Mouse (Mus musculus): ENCODE data around the gene Tnrc18. TPM values are rescaled to one million over a fixed set of nuclear protein-coding genes. Genes with fewer than 3 reads are reported as not detected.

The Tnrc18 gene
- polyA plus RNA-seq, 1 experiment from 2014 or later: 36.4 TPM

GRCm38 (mm10) chr5:142819385-142820275, 2.2 kb upstream of the Tnrc18 start:
- Histone ChIP-seq H3K27ac (ENCODE audit: low read depth, low read length) (peak overlapping the region; percentile 100), H3K36me3 (ENCODE audit: control insufficient read depth, insufficient read depth, low read length) (no peaks in the 10 kb centered on the region; the same call in 1 of the 2 replicates), H3K9ac (replicated peaks; ENCODE audit: low read depth, low read length) (peak overlapping the region; percentile 99), H3K4me1 (ENCODE audit: control insufficient read depth, insufficient read depth, low read length) (peaks cover 26% of the 10 kb centered on the region), H3K27me3 (ENCODE audit: control insufficient read depth, insufficient read depth, low read length) (peaks cover 4% of the 10 kb centered on the region; the same call in 1 of the 2 replicates), H3K9me3 (ENCODE audit: control insufficient read depth, low read length) (no peaks in the 10 kb centered on the region), H3K4me2 (ENCODE audit: low read depth, low read length) (peak overlapping the region; percentile 98), H3K4me3 (ENCODE audit: low read depth, low read length) (peak overlapping the region; percentile 98)
- peak; percentile 26; the same call in 1 of the 2 replicates for ATAC-seq (ENCODE audit: low read depth)
- 0% methylated on average over 36 of the region's 36 CpGs for WGBS

- Histone ChIP-seq H3K4me2 (ENCODE audit: low read depth, low read length) (peak overlapping the region; percentile 98), H3K9me3 (ENCODE audit: control insufficient read depth, low read length) (no peaks in the 10 kb centered on the region), H3K9ac (replicated peaks; ENCODE audit: low read depth, low read length) (peak overlapping the region; percentile 99), H3K36me3 (ENCODE audit: control insufficient read depth, insufficient read depth, low read length) (peaks cover 2% of the 10 kb centered on the region), H3K4me3 (ENCODE audit: low read depth, low read length) (peak overlapping the region; percentile 98), H3K27me3 (ENCODE audit: control insufficient read depth, insufficient read depth, low read length) (peaks cover 4% of the 10 kb centered on the region; the same call in 1 of the 2 replicates), H3K27ac (ENCODE audit: low read depth, low read length) (peak overlapping the region; percentile 100), H3K4me1 (ENCODE audit: control insufficient read depth, insufficient read depth, low read length) (peaks cover 17% of the 10 kb centered on the region)
- ATAC-seq (ENCODE audit: low read depth): no peak
- under 1% methylated on average over 42 of the region's 43 CpGs for WGBS
Observed at GRCm38 (mm10) chr5:142818435-142819360, 1.2 kb upstream of the Tnrc18 start.

- under 1% methylated on average over 57 of the region's 71 CpGs for WGBS
- ATAC-seq (ENCODE audit: low read depth): no peak
- H3K9ac ChIP-seq (replicated peaks; ENCODE audit: low read depth, low read length): peak overlapping the region; percentile 100
- H3K4me2 ChIP-seq (ENCODE audit: low read depth, low read length): peak overlapping the region; percentile 99
- H3K27ac ChIP-seq (ENCODE audit: low read depth, low read length): peak overlapping the region; percentile 100
- H3K4me3 ChIP-seq (ENCODE audit: low read depth, low read length): peak overlapping the region; percentile 98
- H3K36me3 ChIP-seq (ENCODE audit: control insufficient read depth, insufficient read depth, low read length): peaks cover 5% of the 10 kb centered on the region
- peaks cover 4% of the 10 kb centered on the region; the same call in 1 of the 2 replicates for H3K27me3 ChIP-seq (ENCODE audit: control insufficient read depth, insufficient read depth, low read length)
- H3K9me3 ChIP-seq (ENCODE audit: control insufficient read depth, low read length): no peaks in the 10 kb centered on the region
- H3K4me1 ChIP-seq (ENCODE audit: control insufficient read depth, insufficient read depth, low read length): peaks cover 17% of the 10 kb centered on the region
Observed at GRCm38 (mm10) chr5:142816811-142817523, 495 bp downstream of the Tnrc18 start.

- peak overlapping the region; percentile 98 for H3K4me3 ChIP-seq (ENCODE audit: low read depth, low read length)
- H3K27ac ChIP-seq (ENCODE audit: low read depth, low read length): peak overlapping the region; percentile 100
- peaks cover 20% of the 10 kb centered on the region for H3K4me1 ChIP-seq (ENCODE audit: control insufficient read depth, insufficient read depth, low read length)
- H3K4me2 ChIP-seq (ENCODE audit: low read depth, low read length): peak overlapping the region; percentile 99
- H3K36me3 ChIP-seq (ENCODE audit: control insufficient read depth, insufficient read depth, low read length): peaks cover 5% of the 10 kb centered on the region
- H3K27me3 ChIP-seq (ENCODE audit: control insufficient read depth, insufficient read depth, low read length): peaks cover 4% of the 10 kb centered on the region; the same call in 1 of the 2 replicates
- WGBS: under 1% methylated on average over 38 of the region's 39 CpGs
- ATAC-seq (ENCODE audit: low read depth): no peak
- no peaks in the 10 kb centered on the region for H3K9me3 ChIP-seq (ENCODE audit: control insufficient read depth, low read length)
- H3K9ac ChIP-seq (replicated peaks; ENCODE audit: low read depth, low read length): peak overlapping the region; percentile 100
Observed at GRCm38 (mm10) chr5:142816031-142816810, 1.2 kb downstream of the Tnrc18 start.

- Histone ChIP-seq H3K27me3 (ENCODE audit: control insufficient read depth, insufficient read depth, low read length) (peaks cover 4% of the 10 kb centered on the region; the same call in 1 of the 2 replicates), H3K9me3 (ENCODE audit: control insufficient read depth, low read length) (no peaks in the 10 kb centered on the region), H3K36me3 (ENCODE audit: control insufficient read depth, insufficient read depth, low read length) (peaks cover 5% of the 10 kb centered on the region), H3K4me1 (ENCODE audit: control insufficient read depth, insufficient read depth, low read length) (peaks cover 27% of the 10 kb centered on the region), H3K4me3 (ENCODE audit: low read depth, low read length) (peak overlapping the region; percentile 98), H3K27ac (ENCODE audit: low read depth, low read length) (peak overlapping the region; percentile 100), H3K9ac (replicated peaks; ENCODE audit: low read depth, low read length) (peak overlapping the region; percentile 100), H3K4me2 (ENCODE audit: low read depth, low read length) (peak overlapping the region; percentile 99)
- under 1% methylated on average over 30 of the region's 30 CpGs for WGBS
- no peak for ATAC-seq (ENCODE audit: low read depth)
Observed at GRCm38 (mm10) chr5:142815421-142816001, 2.0 kb downstream of the Tnrc18 start.

GRCm38 (mm10) chr5:142814711-142815420, 2.6 kb downstream of the Tnrc18 start:
- no peak for ATAC-seq (ENCODE audit: low read depth)
- peaks cover 33% of the 10 kb centered on the region for H3K4me1 ChIP-seq (ENCODE audit: control insufficient read depth, insufficient read depth, low read length)
- peak overlapping the region; percentile 100 for H3K27ac ChIP-seq (ENCODE audit: low read depth, low read length)
- peaks cover 5% of the 10 kb centered on the region for H3K36me3 ChIP-seq (ENCODE audit: control insufficient read depth, insufficient read depth, low read length)
- no peaks in the 10 kb centered on the region for H3K9me3 ChIP-seq (ENCODE audit: control insufficient read depth, low read length)
- H3K4me3 ChIP-seq (ENCODE audit: low read depth, low read length): peak overlapping the region; percentile 98
- H3K9ac ChIP-seq (replicated peaks; ENCODE audit: low read depth, low read length): peak overlapping the region; percentile 100
- under 1% methylated on average over 61 of the region's 62 CpGs for WGBS
- peaks cover 4% of the 10 kb centered on the region; the same call in 1 of the 2 replicates for H3K27me3 ChIP-seq (ENCODE audit: control insufficient read depth, insufficient read depth, low read length)
- peak overlapping the region; percentile 99 for H3K4me2 ChIP-seq (ENCODE audit: low read depth, low read length)

GRCm38 (mm10) chr5:142814161-142814651, 3.3 kb downstream of the Tnrc18 start:
- no peak for ATAC-seq (ENCODE audit: low read depth)
- Histone ChIP-seq H3K36me3 (ENCODE audit: control insufficient read depth, insufficient read depth, low read length) (peaks cover 5% of the 10 kb centered on the region), H3K9me3 (ENCODE audit: control insufficient read depth, low read length) (no peaks in the 10 kb centered on the region), H3K4me3 (ENCODE audit: low read depth, low read length) (peak overlapping the region; percentile 98), H3K4me1 (ENCODE audit: control insufficient read depth, insufficient read depth, low read length) (peaks cover 38% of the 10 kb centered on the region), H3K27ac (ENCODE audit: low read depth, low read length) (peak overlapping the region; percentile 100), H3K9ac (replicated peaks; ENCODE audit: low read depth, low read length) (peak overlapping the region; percentile 100), H3K4me2 (ENCODE audit: low read depth, low read length) (peak overlapping the region; percentile 99), H3K27me3 (ENCODE audit: control insufficient read depth, insufficient read depth, low read length) (peaks cover 4% of the 10 kb centered on the region; the same call in 1 of the 2 replicates)
- 1% methylated on average over 22 of the region's 22 CpGs for WGBS

All from neural tube, embryonic 14.5 days (tissue).